Mouse (Mus musculus): Measurements from ENCODE around the gene Cers6. TPM values are rescaled to one million over a fixed set of nuclear protein-coding genes. Genes with fewer than 3 reads are reported as not detected.

Gene Cers6
- total RNA-seq, 2 experiments from 2014 or later: 14.1 to 14.7 TPM

GRCm38 (mm10) chr2:68995723-68996122, 134.5 kb downstream of the Cers6 start:
- DNase-seq: no peak
- intact Hi-C loops (cut with DNase I): no loop called here

DNA sequence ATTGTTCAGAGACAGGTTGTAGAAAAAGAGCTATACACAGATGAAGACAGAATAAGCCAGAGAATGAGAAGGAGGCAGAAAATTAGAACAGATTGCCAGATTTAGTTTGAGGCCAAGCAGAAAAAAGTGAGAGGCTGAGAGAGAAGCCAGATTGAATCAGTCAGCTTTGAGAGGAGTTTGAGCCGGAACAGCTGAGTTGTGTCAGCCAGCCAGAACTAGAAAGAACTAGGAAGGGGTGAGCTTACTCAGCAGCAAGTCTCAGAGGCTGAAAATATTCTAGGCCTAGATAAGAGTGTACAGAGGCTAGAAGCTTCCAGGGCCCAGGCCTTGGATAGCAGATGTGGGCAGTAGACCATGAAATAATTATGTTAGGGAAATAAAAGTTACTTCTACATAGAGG, 135.0 kb downstream of the Cers6 start:
- no peak for DNase-seq

GRCm38 (mm10) chr2:69004001-69004400, 142.8 kb downstream of the Cers6 start:
- intact Hi-C loops (cut with DNase I): no loop called here
- no peak for DNase-seq

More for the DNA sequence above, 135.0 kb downstream of the Cers6 start:
- intact Hi-C loops (cut with DNase I): no loop called here

DNA sequence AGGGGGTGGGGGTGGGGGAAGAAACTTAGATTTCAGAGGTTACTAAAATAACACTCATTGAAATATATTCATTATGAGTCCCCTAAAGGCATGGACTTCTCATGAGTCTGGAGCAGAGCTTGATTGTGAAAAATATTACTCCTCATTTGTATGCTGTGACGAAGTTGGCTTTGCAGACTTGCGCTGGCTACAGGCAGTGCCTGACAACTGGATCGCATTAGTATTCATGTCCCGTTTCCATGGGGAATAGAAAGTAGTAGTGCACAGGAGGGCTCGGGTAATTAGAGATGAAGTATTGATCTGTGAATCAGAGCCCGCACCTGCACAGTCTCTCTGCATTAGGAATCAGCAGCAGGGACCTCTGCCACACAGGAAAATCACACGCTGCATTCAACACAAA, 150.2 kb downstream of the Cers6 start:
- intact Hi-C loops (cut with DNase I): no loop called here

DNA sequence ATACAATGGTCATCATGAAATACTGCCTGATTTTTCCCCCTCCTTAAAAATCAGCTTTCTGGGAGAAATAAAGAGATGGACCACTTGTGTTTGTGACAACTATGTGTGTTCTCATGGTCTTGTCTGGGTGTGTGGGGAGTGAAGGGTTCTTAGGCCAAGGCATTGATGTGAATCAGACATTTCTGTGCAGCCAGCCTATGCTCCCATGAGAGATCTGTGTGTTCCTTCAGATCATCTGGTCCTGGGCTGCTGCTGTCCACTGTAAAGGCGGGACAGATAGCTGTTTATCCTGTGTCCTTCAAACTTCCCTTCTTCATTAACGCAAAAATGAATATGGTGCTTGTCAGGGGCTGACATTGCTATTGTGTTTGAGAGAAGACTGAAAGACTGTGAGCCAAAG, 150.6 kb downstream of the Cers6 start:
- no peak for DNase-seq
- intact Hi-C loops (cut with DNase I): no loop called here

More for the DNA sequence above, 150.2 kb downstream of the Cers6 start:
- DNase-seq: no peak

GRCm38 (mm10) chr2:69014241-69014640, 153.0 kb downstream of the Cers6 start:
- DNase-seq: no peak
- intact Hi-C loops (cut with DNase I): no loop called here

- intact Hi-C loops (cut with DNase I): no loop called here
- DNase-seq: peak in 1 of 2 experiments; percentile 12
Observed at GRCm38 (mm10) chr2:69015172-69015724, 154.0 kb downstream of the Cers6 start.

GRCm38 (mm10) chr2:69015822-69016221, 154.6 kb downstream of the Cers6 start:
- no peak for DNase-seq

DNA sequence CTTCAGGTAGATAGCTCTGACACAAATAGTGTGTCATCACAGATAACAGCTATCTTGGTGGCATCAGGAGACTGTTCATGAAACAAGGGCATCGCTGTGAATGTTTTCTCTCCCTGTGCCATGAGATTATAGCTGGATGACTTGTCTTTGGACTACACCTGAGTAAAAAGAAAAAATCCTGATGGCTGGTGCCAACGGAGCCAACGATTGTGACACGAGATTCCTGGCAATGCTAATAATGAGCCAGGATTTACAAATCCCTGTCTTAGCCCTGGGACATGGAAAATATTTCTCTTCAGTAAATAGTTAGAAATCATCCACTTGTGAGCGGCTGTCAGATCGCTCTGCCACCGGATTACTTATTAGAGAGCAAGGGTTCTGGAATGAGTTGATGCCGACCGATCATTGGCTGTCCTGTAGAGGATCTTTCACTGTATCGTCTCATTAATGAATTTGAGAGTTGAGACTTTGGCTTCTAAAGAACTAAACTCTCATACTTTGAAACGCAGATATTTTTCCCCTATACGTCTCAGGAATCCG, 157.9 kb downstream of the Cers6 start:
- intact Hi-C loops (cut with DNase I): no loop called here
- no peak for DNase-seq

More at GRCm38 (mm10) chr2:69015822-69016221, 154.6 kb downstream of the Cers6 start:
- intact Hi-C loops (cut with DNase I): no loop called here

GRCm38 (mm10) chr2:69019821-69020489, 158.7 kb downstream of the Cers6 start:
- no peak for DNase-seq
- intact Hi-C loops (cut with DNase I): no loop called here

DNA sequence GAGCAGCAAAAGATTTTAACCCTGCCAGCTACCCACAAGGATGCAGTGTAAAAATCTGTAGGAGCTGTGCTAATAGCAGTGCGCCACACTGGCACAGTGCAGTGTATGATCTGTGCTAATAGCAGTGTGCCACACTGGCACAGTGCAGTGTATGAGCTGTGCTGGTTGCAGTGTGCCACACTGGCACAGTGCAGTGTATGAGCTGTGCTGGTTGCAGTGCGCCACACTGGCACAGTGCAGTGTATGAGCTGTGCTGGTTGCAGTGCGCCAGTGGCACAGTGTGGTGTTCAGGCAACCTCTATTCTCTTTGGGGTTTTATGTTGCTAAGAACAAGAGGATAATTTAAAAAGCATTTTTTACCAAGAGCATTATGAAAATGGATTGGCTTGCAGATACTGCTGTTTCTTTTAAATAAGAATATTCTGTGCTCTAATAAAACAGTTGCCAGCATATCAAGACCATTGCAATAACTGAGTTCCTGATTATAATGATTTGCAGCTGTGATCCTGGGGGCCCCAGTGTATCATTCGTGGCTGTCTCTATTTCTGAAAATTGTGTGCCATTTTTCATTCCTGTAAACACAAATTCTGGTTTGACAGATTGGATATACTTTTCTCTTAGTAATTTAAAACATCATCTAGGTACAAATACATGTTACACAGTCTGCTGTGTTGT, 159.5 kb downstream of the Cers6 start:
- intact Hi-C loops (cut with DNase I): no loop called here
- no peak for DNase-seq

DNA sequence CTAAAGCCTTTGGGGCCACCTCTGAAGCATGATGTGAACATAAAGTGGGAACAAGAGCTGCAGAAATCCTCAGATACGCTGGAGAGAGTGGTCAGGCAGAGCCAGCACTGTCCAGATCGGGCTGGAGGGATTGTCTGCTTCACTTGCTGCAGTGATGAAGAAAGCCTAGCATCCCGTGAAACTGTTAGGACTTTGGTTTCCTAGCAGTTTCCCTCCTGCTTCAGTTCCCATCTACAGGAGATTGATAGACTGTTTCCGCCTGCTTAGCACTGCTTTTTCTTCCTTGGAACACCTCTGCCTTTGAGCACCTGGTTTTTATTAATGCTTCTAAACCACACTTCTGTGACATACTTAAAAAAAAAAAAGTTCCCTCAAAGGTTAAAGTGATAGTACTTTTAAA, 160.3 kb downstream of the Cers6 start:
- intact Hi-C loops (cut with DNase I): no loop called here
- DNase-seq: no peak

DNA sequence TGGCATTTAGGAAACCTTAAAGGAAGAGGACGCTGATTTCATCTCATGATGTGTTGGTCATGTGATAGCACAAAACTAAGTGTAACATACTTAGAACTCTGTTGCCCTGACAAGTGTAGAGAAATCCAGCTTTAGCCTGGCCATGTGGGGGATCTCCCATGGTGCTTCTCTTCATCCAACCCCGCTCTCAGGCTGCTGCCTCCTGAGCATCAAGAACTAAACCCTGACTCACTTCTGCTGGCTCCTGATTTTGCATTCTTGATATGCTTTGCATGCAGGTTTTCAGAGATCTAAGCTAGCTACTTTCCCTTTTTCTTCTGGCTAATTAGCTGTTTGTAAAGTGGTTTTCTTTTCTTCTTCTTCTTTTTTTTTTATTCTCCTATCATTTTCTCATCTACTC, 163.6 kb downstream of the Cers6 start:
- DNase-seq: no peak
- intact Hi-C loops (cut with DNase I): no loop called here

GRCm38 (mm10) chr2:69032562-69032961, 171.3 kb downstream of the Cers6 start:
- intact Hi-C loops (cut with DNase I): no loop called here
- no peak for DNase-seq

DNA sequence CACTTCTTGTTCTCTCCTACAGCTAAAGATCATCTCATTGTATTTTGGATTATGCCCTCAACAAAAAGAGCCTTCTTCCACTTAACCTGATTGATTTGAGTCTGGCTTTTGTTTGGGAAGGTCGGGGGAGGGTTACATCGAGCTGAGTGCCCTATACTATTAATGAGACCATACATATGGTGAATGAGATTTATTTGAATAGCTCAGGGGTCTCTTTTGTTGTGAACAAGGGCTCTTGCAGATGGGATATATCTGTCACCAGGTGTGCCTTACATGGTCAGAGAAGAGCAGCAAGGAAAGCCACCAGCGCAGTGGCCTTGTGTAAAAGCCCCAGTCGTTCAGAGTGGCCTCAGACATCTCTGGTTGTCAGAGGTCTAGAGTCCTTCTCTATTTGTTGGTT, 174.2 kb downstream of the Cers6 start:
- intact Hi-C loops (cut with DNase I): no loop called here
- no peak for DNase-seq

GRCm38 (mm10) chr2:69037362-69037761, 176.1 kb downstream of the Cers6 start:
- intact Hi-C loops (cut with DNase I): no loop called here
- no peak for DNase-seq

- intact Hi-C loops (cut with DNase I): loop anchor here (2.0 to 5.0 kb wide), 3 partner anchors 60 to 256 kb away; partner anchors contain the start of gene Cers6
- no peak for DNase-seq
Observed at GRCm38 (mm10) chr2:69042327-69043106, 181.3 kb downstream of the Cers6 start.

GRCm38 (mm10) chr2:69043431-69044118, 182.3 kb downstream of the Cers6 start:
- intact Hi-C loops (cut with DNase I): loop anchor here (2.0 to 5.0 kb wide), 3 partner anchors 59 to 257 kb away; partner anchors contain the start of gene Cers6
- DNase-seq: peak; percentile 30 to 60

DNA sequence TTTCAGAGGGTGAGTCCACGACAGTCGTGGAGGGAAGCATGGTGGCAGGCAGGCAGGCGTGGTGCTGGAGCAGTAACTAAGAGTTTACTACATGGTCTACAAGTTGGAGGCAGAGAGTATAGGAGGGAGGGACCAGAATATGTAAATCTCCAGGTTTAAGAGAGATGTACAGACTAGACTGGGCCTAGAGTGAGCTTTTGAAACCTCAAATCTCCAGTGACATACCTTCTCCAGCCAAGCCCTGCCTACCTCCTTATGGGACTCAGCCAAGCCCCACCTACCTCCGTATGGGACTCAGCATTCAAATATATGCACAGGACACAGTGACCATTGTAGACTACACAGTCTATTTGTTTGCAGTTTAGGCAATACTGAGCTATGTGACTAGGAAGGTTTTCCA, 184.7 kb downstream of the Cers6 start:
- intact Hi-C loops (cut with DNase I): no loop called here

DNA sequence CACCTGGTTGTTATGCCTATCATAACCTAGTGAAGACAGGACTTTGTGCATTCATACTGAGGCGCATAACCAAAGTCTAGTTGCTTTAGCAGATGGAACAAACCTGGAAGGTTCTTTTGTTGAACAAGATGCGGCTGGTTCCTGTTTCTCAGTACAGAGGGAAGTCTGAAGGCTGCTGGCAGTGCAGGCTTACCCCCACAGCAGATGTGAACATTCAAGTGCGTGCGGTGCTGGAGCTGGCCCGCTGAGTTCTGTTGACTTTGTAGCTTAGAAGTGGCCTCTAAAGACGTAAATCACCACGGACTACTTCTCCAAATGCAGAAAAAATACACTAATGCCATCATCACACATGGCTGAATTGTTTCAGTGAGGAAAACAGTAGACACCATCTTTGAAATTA, 186.1 kb downstream of the Cers6 start:
- DNase-seq: no peak
- intact Hi-C loops (cut with DNase I): no loop called here

More for the DNA sequence above, 184.7 kb downstream of the Cers6 start:
- DNase-seq: no peak
